Mouse (Mus musculus) macrophage (primary cell): ENCODE data around the gene Ppip5k2. TPM values are rescaled to one million over a fixed set of nuclear protein-coding genes. Genes with fewer than 3 reads are reported as not detected.
A peak's percentile ranks its signal among the peaks of the same experiment; 100 is the strongest.

Source experiments
- H3K27ac ChIP-seq: fragments of 350-480 bp; formaldehyde crosslinking; 2 replicates; pipeline ENCODE4 v1.9.0; 2021
- H3K36me3 ChIP-seq: fragments of 350-480 bp; formaldehyde crosslinking; 2 replicates; pipeline ENCODE4 v1.9.0; 2021; ENCODE audit errors: inconsistent target
- H3K4me3 ChIP-seq: fragments of 350-480 bp; formaldehyde crosslinking; 2 replicates; pipeline ENCODE4 v1.9.0; 2021; ENCODE audit errors: inconsistent target
- H3K79me2 ChIP-seq: fragments of 350-480 bp; formaldehyde crosslinking; 2 replicates; pipeline ENCODE4 v1.9.0; 2021; ENCODE audit errors: inconsistent target
- WGBS: methylation state at CpG from one replicate; pipeline ENCODE4 v1.1.7; 2026; ENCODE audit warnings: inconsistent platforms; ENCODE audit not compliant: missing documents; 5-methylcytosine and 5-hydroxymethylcytosine counted together
- polyA plus RNA-seq: library from polyadenylated mRNA; stranded (reverse); fragments of 250-400 nt; gene quantifications from 3 replicates; pipeline ENCODE4 v1.2.4, GENCODE M21; 2018; ENCODE audit warnings: inconsistent platforms

The Ppip5k2 gene
- polyA plus RNA-seq, 1 experiment from 2014 or later = 11.0 TPM

DNA sequence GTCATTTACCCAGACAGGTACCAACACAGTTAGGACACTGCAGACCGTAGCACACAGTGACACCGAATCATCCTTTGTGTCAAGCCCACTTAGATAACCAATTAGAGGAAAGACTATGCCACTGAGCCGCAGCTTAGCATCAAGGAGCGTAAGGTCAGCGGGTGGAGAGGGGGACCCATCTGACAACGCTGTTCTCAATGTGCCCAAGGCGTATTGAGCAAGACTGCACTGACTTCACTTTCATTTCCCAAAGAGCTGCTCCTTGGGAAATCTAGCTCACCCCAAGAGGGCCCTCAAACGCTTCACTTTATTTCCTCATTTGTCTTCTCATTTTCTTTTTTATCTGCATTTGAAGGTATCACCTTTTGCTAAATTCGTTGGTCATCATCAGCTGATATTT lies 51.8 kb downstream of the Ppip5k2 start:
- peaks cover 16% of the 10 kb centered on the region; the same call in 1 of the 2 replicates for H3K36me3 ChIP-seq
- 24% methylated on average over 9 of the region's 9 CpGs for WGBS
- no peaks in the 10 kb centered on the region for H3K79me2 ChIP-seq
- H3K4me3 ChIP-seq = no peak overlapping the region
- H3K27ac ChIP-seq = peak overlapping the region; percentile 43

- H3K4me3 ChIP-seq = no peak overlapping the region
- no peaks in the 10 kb centered on the region for H3K79me2 ChIP-seq
- no peak overlapping the region for H3K27ac ChIP-seq
- WGBS = 92% methylated on average over 11 of the region's 11 CpGs
- peaks cover 26% of the 10 kb centered on the region; the same call in 1 of the 2 replicates for H3K36me3 ChIP-seq
Observed at GRCm38 (mm10) chr1:97714334-97714868, 55.8 kb downstream of the Ppip5k2 start.

DNA sequence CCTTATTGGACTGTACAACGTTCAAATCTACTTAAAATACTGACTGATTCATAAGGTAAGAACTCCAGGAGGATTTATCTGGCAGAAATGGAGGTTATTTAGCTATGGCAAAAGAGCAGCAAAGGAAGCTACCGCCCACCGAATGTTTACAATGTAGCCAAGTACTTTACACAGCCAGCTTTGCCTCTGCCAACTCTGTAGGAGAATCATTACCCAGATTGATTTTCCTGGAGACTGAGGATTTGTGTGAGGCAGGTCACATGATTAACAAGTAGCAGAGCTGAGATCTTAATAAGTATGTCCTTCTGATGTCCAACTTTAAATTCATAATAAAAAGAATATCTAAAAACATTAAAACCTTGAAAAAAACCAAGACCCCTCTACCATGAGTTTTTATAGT lies 59.7 kb downstream of the Ppip5k2 start:
- Histone ChIP-seq H3K4me3 (no peak overlapping the region), H3K79me2 (no peaks in the 10 kb centered on the region), H3K36me3 (peaks cover 41% of the 10 kb centered on the region; the same call in 1 of the 2 replicates), H3K27ac (no peak overlapping the region)
- WGBS = 95% methylated on average over 3 of the region's 3 CpGs

- Histone ChIP-seq H3K27ac (0 out of 2 replicates have a peak overlapping the region, but pooled peaks have one; percentile 0), H3K79me2 (no peaks in the 10 kb centered on the region), H3K36me3 (peaks cover 21% of the 10 kb centered on the region; the same call in 1 of the 2 replicates), H3K4me3 (no peak overlapping the region)
Observed at GRCm38 (mm10) chr1:97705389-97705788, 64.8 kb downstream of the Ppip5k2 start.

DNA sequence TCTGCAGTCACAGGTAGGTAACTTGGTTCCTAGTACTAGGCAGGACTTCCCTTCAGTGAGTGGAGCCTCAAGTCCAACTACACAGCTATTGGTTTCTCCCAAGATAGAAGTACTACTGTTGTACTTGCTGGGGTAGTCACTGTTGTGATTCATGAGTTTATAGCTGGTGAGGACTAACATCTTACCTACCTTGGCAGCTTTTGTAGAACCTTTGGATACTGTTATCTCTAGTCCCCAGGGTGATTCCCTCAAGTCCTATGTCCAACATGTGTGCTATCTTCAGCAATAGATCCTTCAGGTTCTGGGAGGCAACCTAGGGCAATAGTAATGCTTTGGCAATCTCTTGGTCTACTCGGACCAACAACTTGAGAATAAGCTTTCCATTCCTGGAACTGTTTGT lies 65.6 kb downstream of the Ppip5k2 start:
- Histone ChIP-seq H3K79me2 (no peaks in the 10 kb centered on the region), H3K4me3 (no peak overlapping the region), H3K27ac (no peak overlapping the region), H3K36me3 (peaks cover 17% of the 10 kb centered on the region; the same call in 1 of the 2 replicates)
- 93% methylated on average over 1 of the region's 1 CpGs for WGBS

- Histone ChIP-seq H3K27ac (no peak overlapping the region), H3K79me2 (no peaks in the 10 kb centered on the region), H3K4me3 (no peak overlapping the region), H3K36me3 (no peaks in the 10 kb centered on the region)
- 40% methylated on average over 11 of the region's 11 CpGs for WGBS
Observed at GRCm38 (mm10) chr1:97698956-97699570, 71.1 kb downstream of the Ppip5k2 start.

DNA sequence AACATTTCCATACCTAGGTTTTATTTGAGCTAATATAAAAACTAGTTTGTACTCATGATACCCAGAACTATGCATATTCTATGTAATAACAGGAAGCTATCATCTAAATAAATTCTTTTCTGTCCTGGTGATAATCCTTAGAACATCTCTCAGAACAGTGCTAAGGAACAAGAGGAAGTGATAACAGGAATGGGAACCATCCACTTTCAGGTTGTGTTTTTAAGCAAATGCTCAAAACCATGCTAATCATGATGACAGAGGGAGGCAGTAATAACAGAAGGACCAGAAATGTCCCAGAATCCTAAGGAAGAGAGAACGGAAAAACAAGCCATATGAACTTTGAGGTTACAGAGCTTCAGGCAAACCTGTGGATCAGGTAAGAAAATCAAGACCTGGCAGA lies 72.9 kb downstream of the Ppip5k2 start:
- H3K4me3 ChIP-seq = no peak overlapping the region
- H3K36me3 ChIP-seq = no peaks in the 10 kb centered on the region
- H3K79me2 ChIP-seq = no peaks in the 10 kb centered on the region
- H3K27ac ChIP-seq = no peak overlapping the region
- WGBS = 84% methylated on average over 1 of the region's 1 CpGs

DNA sequence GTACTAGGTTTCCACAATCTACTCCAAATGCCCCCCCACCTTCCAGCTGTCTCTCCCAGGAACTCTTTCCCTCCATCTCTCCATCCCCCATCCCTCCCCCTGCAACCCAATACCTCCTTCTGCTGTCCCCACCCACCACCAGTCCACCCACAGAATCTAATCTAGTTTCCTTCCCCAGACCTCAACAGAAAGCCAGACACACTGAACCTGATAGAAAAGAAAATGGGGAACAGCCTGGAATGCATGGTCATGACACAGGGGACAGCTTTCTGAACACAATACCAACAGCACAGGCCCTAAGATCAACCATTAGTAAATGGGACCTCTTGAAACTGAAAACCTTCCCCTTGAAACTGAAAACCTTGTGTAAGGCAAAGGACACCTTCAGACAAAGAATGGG lies 76.4 kb downstream of the Ppip5k2 start:
- no peak overlapping the region for H3K4me3 ChIP-seq
- no peak overlapping the region for H3K27ac ChIP-seq
- H3K79me2 ChIP-seq = no peaks in the 10 kb centered on the region
- H3K36me3 ChIP-seq = no peaks in the 10 kb centered on the region

DNA sequence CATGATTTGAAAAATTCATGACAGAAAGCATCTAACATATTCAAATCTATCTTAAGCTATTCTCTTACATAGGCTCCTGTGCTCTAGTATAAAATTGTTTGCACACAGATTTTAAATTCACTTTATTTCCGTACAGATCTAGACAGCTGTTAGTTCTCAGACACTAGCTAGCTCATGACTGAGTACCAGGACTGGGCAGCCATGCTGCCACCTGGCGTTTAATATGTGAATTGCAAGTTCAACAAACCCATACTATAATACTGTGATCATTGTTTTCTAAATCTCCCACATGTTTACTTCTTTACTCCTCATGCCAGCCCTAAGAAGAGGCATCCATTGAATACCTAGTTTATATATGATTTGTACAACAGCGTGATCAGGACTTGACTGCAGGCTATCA lies 81.5 kb downstream of the Ppip5k2 start:
- H3K27ac ChIP-seq = no peak overlapping the region
- 15% methylated on average over 3 of the region's 3 CpGs for WGBS
- H3K4me3 ChIP-seq = no peak overlapping the region
- no peaks in the 10 kb centered on the region for H3K79me2 ChIP-seq
- H3K36me3 ChIP-seq = no peaks in the 10 kb centered on the region

GRCm38 (mm10) chr1:97676526-97677177 lies 93.6 kb downstream of the Ppip5k2 start:
- Histone ChIP-seq H3K4me3 (no peak overlapping the region), H3K36me3 (no peaks in the 10 kb centered on the region), H3K27ac (peak overlapping the region; percentile 31), H3K79me2 (no peaks in the 10 kb centered on the region)
- 57% methylated on average over 3 of the region's 4 CpGs for WGBS

DNA sequence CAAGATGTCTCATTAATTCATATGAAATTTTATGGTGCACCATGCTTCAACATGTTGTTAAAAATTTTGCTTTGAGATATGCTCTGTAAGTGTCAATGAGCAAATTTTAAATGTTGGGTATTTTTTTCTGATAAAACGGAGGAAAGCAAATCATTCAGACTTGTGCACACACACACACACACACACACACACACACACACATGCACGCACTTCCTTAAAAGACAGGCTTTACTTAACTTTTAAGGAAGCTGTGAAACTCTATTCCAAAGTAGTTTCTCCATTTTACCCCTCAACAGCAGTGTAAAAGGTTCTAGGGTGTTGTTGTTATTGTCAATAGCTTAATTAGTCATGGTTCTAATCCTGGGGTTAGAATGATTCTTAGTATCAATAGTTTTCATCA lies 94.1 kb downstream of the Ppip5k2 start:
- no peaks in the 10 kb centered on the region for H3K79me2 ChIP-seq
- no peaks in the 10 kb centered on the region for H3K36me3 ChIP-seq
- WGBS = 0% methylated on average over 2 of the region's 2 CpGs
- H3K27ac ChIP-seq = peak overlapping the region; percentile 31
- no peak overlapping the region for H3K4me3 ChIP-seq

DNA sequence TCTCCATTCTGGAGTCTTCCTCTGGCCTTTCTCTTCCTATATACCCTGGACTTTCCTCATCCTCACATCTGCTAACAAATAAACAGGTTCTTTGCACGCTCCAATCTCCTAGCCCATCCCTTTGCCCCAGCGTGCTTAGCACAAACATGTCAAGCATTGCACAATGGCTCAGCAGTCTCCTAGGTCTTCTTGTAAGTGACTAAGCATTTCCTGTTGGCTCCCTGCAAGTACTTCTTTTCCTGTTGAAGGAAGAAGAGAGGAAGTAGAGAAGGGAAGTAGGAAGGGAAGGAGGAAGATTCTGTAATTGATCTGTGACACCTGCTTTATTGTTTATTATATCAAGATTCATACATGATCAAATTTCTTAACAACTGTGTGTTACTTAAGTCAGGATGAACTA lies 97.4 kb downstream of the Ppip5k2 start:
- H3K4me3 ChIP-seq = no peak overlapping the region
- no peaks in the 10 kb centered on the region for H3K79me2 ChIP-seq
- WGBS = 4% methylated on average over 2 of the region's 2 CpGs
- no peaks in the 10 kb centered on the region for H3K36me3 ChIP-seq
- peak overlapping the region; percentile 64 for H3K27ac ChIP-seq

GRCm38 (mm10) chr1:97667288-97667687 lies 102.9 kb downstream of the Ppip5k2 start:
- no peaks in the 10 kb centered on the region for H3K79me2 ChIP-seq
- no peak overlapping the region for H3K27ac ChIP-seq
- H3K36me3 ChIP-seq = no peaks in the 10 kb centered on the region
- no peak overlapping the region for H3K4me3 ChIP-seq
- WGBS = 84% methylated on average over 1 of the region's 1 CpGs

DNA sequence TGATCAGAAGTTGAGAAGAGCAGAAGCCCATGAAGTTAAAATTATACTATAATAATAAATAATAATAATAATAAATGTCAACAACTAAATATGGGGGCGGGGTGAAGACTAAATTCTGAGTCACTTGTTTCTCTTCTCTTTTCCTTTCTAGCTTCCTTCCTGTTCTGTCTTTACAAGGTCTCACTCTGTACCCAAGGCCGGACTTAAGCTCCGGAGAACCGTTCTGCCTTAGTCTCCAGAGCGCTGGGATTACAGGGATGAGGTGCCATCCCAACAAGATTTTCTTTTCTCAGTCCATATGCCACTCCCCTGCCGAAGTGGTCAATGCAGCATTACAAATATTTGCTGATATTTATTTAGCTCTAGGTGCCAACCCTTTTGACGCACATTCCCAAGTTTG lies 107.9 kb downstream of the Ppip5k2 start:
- Histone ChIP-seq H3K36me3 (no peaks in the 10 kb centered on the region), H3K79me2 (peaks cover 34% of the 10 kb centered on the region), H3K4me3 (peak overlapping the region; percentile 30), H3K27ac (peak overlapping the region; percentile 95)
- 14% methylated on average over 7 of the region's 7 CpGs for WGBS

DNA sequence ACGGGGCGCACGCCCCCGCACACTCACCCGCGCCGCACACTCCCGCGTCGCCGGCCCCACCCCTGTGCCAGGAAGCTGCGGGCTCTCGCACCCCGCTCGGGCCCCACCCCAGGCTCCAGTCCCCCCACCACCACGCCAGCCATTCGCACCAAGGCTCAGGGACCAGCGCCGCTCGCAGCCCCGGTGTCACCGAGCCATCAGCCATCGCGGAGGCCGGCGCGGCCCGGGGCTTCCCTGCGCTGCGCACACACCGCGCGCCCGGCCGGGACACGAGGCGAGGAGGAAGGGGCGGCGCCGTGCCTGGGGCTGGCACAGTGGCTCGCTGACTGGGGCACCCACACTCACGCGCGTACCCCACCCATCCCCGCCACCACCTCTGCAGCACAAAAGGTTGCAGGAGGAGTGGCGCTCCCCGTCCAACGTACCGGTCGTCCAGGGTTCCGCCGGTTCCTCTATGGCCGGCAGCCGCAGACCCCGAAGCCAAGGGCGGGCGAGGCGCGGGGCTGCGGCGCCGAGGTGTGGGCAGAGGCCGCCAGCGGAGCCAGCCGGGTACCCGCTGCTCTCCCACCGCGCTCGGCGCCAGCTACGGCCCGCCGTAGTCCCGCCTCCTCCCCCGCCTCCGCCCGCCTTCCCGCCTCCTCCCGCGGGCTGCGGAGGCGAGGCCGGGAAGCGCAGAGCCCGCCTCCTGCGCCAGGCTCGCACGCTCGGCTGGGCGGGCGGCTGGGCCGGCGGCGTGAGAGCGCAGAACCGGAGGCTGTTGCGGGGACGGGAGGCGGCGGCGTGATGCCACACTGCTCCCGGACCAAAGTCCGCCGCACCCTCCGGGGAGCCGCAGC lies 108.6 kb downstream of the Ppip5k2 start, which contains the start of gene D1Ertd622e:
Gene D1Ertd622e, minus strand, starts transcription at position 669 of the 836 bp plus-strand sequence.
- Histone ChIP-seq H3K36me3 (no peaks in the 10 kb centered on the region), H3K27ac (peak within 1 kb of the TSS; percentile 95), H3K79me2 (peaks cover 41% of the 10 kb centered on the region), H3K4me3 (peak within 1 kb of the TSS; percentile 51)
- WGBS = under 1% methylated on average over 79 of the region's 106 CpGs
